Mouse (Mus musculus) thymus, postnatal 25 days (tissue): Measurements from ENCODE around the gene Btn2a2.

Source experiments
- DNase-seq: peaks from one replicate; pipeline ENCODE4 v3.0.0; 2022

Gene Btn2a2

GRCm38 (mm10) chr13:23495526-23495925 is 6.9 kb upstream of the Btn2a2 start:
- no peak for DNase-seq

GRCm38 (mm10) chr13:23491990-23492389 is 3.3 kb upstream of the Btn2a2 start:
- DNase-seq: no peak

DNA sequence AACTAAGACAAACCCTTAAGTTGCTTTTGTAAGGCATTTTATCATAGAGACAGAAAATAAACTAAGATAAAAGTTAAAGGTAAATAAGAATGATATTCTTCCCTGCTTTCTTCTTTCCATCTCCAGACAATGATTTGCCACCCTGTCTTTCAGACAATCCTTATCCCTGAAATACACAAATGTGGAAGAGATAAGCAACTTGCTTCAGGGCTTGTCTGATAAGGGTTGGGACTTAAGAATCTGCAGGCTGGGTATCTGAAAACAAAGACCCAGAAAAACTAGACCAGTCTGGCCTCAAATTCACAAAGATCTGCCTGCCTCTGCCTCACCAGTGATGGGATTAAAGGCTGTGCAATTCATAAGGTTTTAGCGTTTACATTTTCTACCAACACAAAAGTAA is 2.6 kb upstream of the Btn2a2 start:
- DNase-seq: no peak

DNA sequence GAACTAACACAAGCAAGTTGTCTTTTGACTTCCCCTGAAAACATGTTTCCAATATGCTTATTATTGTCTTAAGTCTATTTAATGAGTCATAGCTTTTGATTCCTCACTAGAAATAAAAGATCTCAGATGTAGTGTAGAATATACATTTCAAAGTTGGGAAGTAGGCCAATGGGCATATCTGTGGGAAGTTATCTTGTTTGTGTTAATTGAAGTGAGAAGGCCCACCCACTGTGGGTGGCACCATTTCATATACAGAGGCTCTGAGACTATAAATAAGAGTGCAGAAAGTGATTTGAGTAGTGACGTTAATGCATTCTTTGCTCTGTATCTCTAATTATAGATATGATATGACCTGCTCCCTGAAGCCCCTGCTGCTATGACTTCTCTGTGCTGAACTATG is 2.2 kb upstream of the Btn2a2 start:
- DNase-seq: no peak

- DNase-seq: no peak
Measured at GRCm38 (mm10) chr13:23485271-23485670, 3.4 kb downstream of the Btn2a2 start.

DNA sequence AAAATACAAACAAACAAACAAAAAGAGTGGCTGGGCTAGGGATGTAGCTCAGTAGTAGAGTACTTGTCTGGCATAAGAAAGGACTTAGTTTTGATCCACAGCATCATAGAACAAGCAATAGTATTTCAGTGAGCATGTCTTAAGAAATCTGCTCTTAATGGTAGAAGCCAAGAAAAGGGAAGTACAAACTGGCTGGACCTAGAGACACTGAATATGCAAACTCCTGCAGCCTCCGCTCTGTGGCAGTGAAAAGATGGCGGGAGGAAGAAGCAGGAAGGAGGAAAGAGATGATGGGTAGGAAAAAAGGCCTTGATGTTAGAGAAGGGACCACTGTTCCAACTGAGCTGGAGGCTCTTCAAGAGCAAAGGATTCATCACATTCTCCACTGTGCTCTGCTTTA is 5.5 kb downstream of the Btn2a2 start:
- DNase-seq: no peak

DNA sequence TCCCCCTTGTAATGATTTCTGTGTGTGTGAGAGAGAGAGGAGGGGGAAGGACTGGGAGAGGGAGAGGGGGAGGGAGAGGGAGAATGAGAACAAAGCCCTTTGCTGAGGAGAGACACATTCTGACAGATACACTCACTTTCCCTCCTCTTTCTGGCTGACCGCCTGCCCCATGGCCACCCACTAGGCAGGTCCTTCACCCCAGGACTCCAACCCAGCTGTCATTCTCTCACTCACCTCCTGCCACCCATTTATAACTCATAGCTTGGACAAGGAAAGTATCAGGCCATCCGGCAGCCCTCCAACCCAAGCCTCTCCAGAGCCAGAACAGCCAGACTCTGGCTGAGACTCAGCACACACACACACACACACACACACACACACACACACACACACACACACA is 13.0 kb downstream of the Btn2a2 start:
- no peak for DNase-seq

DNA sequence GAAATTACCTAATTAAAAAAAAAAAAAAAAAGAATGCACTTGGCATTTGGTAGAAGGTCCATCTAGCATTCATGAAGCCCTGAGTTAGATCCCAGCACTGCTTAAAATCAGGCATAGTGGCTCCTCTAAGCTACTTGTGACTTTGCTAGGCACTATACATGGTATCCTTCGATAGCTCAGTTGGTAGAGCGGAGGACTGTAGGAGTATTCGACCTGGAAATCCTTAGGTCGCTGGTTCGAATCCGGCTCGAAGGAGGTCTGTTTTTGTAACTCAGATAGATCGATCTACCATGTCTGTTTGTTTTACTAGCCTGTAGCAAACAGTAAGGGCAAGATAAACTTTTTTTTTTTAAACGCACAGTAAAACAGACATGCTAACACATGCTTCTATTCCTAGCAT is 21.7 kb downstream of the Btn2a2 start:
- peak; percentile 86 for DNase-seq

DNA sequence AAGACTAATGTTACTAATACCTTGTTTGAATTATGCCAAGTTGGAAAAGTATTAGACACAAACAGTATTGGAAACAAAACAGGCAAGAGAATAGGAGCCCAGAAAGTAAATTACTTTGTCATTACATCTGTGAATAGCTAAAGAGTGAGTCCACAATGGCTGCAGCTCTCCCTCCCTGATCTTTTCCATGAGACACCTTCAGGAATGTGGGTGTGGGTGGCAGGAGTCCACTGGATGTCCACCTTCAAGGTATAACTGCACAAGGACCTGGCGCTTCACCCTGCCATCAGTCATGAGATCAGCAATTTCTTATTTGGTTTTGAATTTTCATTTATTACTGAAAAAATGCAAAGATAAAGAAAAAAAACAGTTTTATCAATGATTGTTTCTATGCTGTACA is 22.4 kb downstream of the Btn2a2 start:
- DNase-seq: no peak

- peak; percentile 29 for DNase-seq
Measured at GRCm38 (mm10) chr13:23465600-23466109, 23.0 kb downstream of the Btn2a2 start, which contains the start of gene Btn1a1. TSS of gene Btn1a1 (minus strand) at chr13:23465901.

- DNase-seq: peak; percentile 22
Measured at GRCm38 (mm10) chr13:23464841-23465366, 23.8 kb downstream of the Btn2a2 start.

GRCm38 (mm10) chr13:23464224-23464637 is 24.4 kb downstream of the Btn2a2 start:
- DNase-seq: peak; percentile 43

GRCm38 (mm10) chr13:23463381-23464223 is 25.1 kb downstream of the Btn2a2 start:
- DNase-seq: peak; percentile 78

GRCm38 (mm10) chr13:23462669-23463068 is 26.0 kb downstream of the Btn2a2 start:
- no peak for DNase-seq

DNA sequence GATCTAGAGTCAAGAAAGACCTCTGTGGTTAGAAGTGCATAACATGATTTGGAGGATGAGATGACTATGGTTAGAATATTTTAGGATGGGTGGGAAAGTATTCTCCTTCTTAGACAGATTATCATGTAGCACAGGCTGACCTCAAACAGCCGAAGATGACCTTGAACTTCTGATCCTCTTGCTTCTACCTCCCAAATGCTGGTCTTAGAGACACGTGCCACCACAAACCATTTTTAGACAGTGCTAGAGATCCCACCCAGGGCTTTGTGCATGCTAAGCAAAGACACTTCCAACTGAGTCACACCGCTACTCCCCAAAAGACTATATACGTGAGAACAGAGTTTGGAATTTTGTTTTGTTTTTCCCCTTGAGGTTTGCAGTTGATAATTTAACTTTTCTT is 26.6 kb downstream of the Btn2a2 start:
- DNase-seq: no peak

DNA sequence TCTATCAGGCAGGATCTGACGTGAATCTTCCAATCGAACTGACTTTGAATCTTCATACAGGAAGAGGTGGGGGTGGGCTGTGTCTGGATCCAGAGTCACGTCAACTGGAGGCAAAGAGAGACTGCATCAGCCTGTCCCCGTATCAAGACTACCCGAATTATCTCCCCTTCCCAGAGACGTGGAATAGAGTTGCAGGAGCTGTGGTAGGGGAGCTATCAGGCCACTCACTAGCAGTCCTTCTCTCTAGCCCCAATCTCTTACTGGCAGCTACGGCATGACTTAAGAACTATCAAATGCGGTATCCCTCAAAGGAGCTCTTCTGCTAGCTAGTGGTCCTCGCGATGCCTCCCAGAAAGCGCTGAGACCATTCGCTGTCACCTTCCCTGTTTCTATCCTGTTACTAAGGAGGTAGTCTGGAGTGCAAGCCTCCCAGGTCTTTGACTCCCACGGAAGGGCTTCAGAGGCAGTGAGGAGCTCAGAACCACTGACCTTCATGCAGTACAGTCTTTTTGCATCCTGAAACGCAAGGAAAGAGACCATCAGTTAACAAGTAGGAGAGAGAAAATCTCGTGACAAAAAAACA is 29.3 kb downstream of the Btn2a2 start:
- DNase-seq: no peak

- DNase-seq: no peak
Measured at GRCm38 (mm10) chr13:23453926-23454325, 34.7 kb downstream of the Btn2a2 start.

DNA sequence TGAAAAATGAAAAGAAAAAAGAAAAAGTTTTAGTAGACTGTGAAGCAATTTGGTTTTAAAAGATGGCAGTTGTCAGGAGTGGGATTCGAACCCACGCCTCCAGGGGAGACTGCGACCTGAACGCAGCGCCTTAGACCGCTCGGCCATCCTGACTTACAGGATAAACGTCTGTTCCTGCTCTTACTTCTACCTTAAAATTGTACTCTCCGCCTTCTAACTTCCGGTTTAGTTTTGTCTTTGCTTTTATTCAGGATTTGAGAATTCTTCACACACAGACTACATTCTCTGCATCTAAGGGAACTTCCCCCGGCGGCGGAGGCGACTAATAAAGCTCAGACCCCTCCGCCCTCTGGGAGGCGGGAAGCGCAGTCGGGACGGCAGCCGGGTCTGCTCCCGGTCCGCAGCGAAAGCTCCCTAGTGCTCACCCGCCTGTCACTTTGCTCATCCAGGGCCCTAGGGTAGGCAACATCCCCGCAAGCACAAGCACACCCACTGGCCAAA is 35.2 kb downstream of the Btn2a2 start:
- peak; percentile 79 for DNase-seq

DNA sequence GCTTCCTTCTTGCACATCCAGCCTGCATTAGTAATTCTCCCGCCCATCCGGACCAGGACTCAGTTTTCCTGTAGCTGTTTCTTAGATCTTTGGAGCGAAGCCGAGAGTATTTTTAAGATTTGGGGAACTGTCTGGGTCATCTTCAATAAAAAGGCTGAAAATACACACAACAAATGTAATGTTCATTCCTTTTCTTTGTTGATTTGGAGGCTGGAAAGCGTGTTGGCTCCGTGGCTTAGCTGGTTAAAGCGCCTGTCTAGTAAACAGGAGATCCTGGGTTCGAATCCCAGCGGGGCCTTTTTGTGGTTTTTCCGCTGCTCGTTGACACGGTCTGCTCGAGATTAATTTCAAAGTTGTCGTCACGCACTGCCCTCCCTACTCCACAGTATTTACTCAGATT is 38.3 kb downstream of the Btn2a2 start:
- DNase-seq: peak; percentile 86

GRCm38 (mm10) chr13:23449235-23450095 is 39.2 kb downstream of the Btn2a2 start:
- DNase-seq: peak; percentile 49

DNA sequence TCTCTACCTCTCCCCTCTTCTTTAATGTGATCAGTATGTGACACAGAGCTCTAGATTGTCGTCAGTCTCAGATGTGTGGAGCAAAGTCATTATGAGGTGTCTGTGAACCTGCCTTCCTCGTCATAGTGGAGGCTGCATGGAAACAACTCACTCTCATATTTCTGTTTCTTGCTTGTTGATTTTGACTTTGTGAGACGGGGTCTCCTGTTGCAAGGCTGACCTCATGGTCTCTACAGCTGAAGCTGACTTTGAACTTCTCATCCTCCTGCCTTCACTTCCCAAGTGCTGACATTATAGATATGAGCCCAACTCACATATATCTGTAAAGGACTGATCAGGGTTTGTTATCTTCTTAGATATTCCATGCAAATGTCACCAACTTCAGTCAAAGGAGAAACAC is 39.9 kb downstream of the Btn2a2 start:
- DNase-seq: no peak

DNA sequence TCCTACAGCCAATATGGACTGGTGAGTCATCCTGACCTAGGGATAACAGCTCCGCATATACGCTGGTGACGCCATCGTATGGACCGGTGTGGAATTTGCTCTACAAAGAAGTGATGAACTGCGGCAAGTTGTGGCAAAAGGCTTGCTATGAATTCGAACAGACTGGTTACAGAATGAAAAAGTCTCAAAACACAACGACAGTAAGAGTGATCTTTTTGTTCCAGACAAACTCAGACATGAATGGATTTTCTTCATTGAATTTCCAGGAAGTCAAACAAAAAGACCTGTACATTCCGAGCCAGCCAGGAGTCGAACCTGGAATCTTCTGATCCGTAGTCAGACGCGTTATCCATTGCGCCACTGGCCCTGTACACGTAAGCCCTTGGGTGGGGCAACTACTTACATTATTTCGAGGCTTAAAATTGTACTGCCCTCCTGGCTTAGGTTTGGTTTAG is 42.1 kb downstream of the Btn2a2 start:
- DNase-seq: peak; percentile 86
